Mouse (Mus musculus) midbrain, embryonic 15.5 days (tissue): ENCODE measurements around the gene Atp2b2. TPM values are rescaled to one million over a fixed set of nuclear protein-coding genes. Genes with fewer than 3 reads are reported as not detected.

Experiments used
- ATAC-seq: fragments of 200-750 bp; cut with Nextera tagmentation; replicated peaks from 2 replicates; pipeline ENCODE4 v1.8.0; 2017; ENCODE audit warnings: moderate TSS enrichment
- H3K27ac ChIP-seq: fragments of 300-500 bp; sonication (generic); 2 replicates; pipeline ENCODE4 v1.5.1; 2015; ENCODE audit warnings: mild to moderate bottlenecking, inconsistent platforms
- H3K27me3 ChIP-seq: fragments of 300-500 bp; sonication (generic); replicated peaks from 2 replicates; pipeline ENCODE4 v1.6.1; 2015; ENCODE audit warnings: inconsistent platforms
- H3K36me3 ChIP-seq: fragments of 300-500 bp; sonication (generic); replicated peaks from 2 replicates; pipeline ENCODE4 v1.6.1; 2015; ENCODE audit warnings: inconsistent platforms
- H3K4me1 ChIP-seq: fragments of 300-500 bp; sonication (generic); 2 replicates; pipeline ENCODE4 v1.6.1; 2015; ENCODE audit warnings: inconsistent platforms
- H3K4me2 ChIP-seq: fragments of 300-500 bp; sonication (generic); 2 replicates; pipeline ENCODE4 v1.6.1; 2015; ENCODE audit warnings: inconsistent platforms, mild to moderate bottlenecking, moderate library complexity
- H3K4me3 ChIP-seq: fragments of 300-500 bp; sonication (generic); 2 replicates; pipeline ENCODE4 v1.5.1; 2015; ENCODE audit warnings: mild to moderate bottlenecking, inconsistent platforms
- H3K9ac ChIP-seq: fragments of 300-500 bp; sonication (generic); 2 replicates; pipeline ENCODE4 v1.6.1; 2015; ENCODE audit warnings: mild to moderate bottlenecking, inconsistent platforms
- H3K9me3 ChIP-seq: fragments of 300-500 bp; sonication (generic); 2 replicates; pipeline ENCODE4 v1.6.1; 2016; ENCODE audit warnings: inconsistent platforms
- WGBS: fragments of 180-500 bp; shearing (Covaris S2); methylation state at CpG from one replicate; pipeline ENCODE4 v1.1.7; 2015; ENCODE audit warnings: mixed read lengths; 5-methylcytosine and 5-hydroxymethylcytosine counted together
- polyA plus RNA-seq: library from polyadenylated mRNA; unstranded; fragments of >200 nt; fragmentation: Nextera tagmentation; extraction: Ambion mirVana; gene quantifications from 2 replicates; pipeline ENCODE4 v1.2.1, GENCODE M21; 2015

The Atp2b2 gene
- polyA plus RNA-seq, 1 experiment from 2014 or later: 25.9 TPM

- H3K27ac ChIP-seq: no peak overlapping the region
- no peak overlapping the region for H3K9ac ChIP-seq
- H3K36me3 ChIP-seq: no peaks in the 10 kb centered on the region
- no peak for ATAC-seq
- H3K9me3 ChIP-seq: no peaks in the 10 kb centered on the region
- H3K4me1 ChIP-seq: no peaks in the 10 kb centered on the region
- WGBS: 83% methylated on average over 6 of the region's 6 CpGs
- no peak overlapping the region for H3K4me2 ChIP-seq
- H3K27me3 ChIP-seq: no peaks in the 10 kb centered on the region
- H3K4me3 ChIP-seq: no peak overlapping the region
Observed at GRCm38 (mm10) chr6:114000928-114001327, 41.5 kb downstream of the Atp2b2 start.

GRCm38 (mm10) chr6:114000304-114000703 lies 42.1 kb downstream of the Atp2b2 start:
- Histone ChIP-seq H3K9ac (no peak overlapping the region), H3K27me3 (no peaks in the 10 kb centered on the region), H3K27ac (no peak overlapping the region), H3K4me3 (no peak overlapping the region), H3K4me2 (no peak overlapping the region), H3K9me3 (no peaks in the 10 kb centered on the region), H3K36me3 (no peaks in the 10 kb centered on the region), H3K4me1 (no peaks in the 10 kb centered on the region)
- no peak for ATAC-seq
- WGBS: 65% methylated on average over 7 of the region's 7 CpGs

GRCm38 (mm10) chr6:113998413-113998812 lies 44.0 kb downstream of the Atp2b2 start:
- Histone ChIP-seq H3K36me3 (no peaks in the 10 kb centered on the region), H3K9ac (no peak overlapping the region), H3K27me3 (no peaks in the 10 kb centered on the region), H3K27ac (no peak overlapping the region), H3K4me3 (no peak overlapping the region), H3K4me1 (no peaks in the 10 kb centered on the region), H3K9me3 (no peaks in the 10 kb centered on the region), H3K4me2 (no peak overlapping the region)
- ATAC-seq: no peak
- WGBS: 82% methylated on average over 2 of the region's 2 CpGs

- Histone ChIP-seq H3K9me3 (no peaks in the 10 kb centered on the region), H3K27me3 (no peaks in the 10 kb centered on the region), H3K27ac (no peak overlapping the region), H3K4me1 (peaks cover 7% of the 10 kb centered on the region; the same call in 1 of the 2 replicates), H3K4me2 (no peak overlapping the region), H3K36me3 (no peaks in the 10 kb centered on the region), H3K9ac (no peak overlapping the region), H3K4me3 (no peak overlapping the region)
- ATAC-seq: no peak
- WGBS: 91% methylated on average over 5 of the region's 5 CpGs
Observed at GRCm38 (mm10) chr6:113994176-113994575, 48.2 kb downstream of the Atp2b2 start.

GRCm38 (mm10) chr6:113992101-113992500 lies 50.3 kb downstream of the Atp2b2 start:
- Histone ChIP-seq H3K4me1 (peaks cover 7% of the 10 kb centered on the region; the same call in 1 of the 2 replicates), H3K27me3 (no peaks in the 10 kb centered on the region), H3K4me2 (no peak overlapping the region), H3K36me3 (no peaks in the 10 kb centered on the region), H3K27ac (no peak overlapping the region), H3K4me3 (no peak overlapping the region), H3K9ac (no peak overlapping the region), H3K9me3 (no peaks in the 10 kb centered on the region)
- 71% methylated on average over 2 of the region's 2 CpGs for WGBS
- no peak for ATAC-seq

- H3K9ac ChIP-seq: no peak overlapping the region
- no peak overlapping the region for H3K4me2 ChIP-seq
- peak; percentile 58; the same call in 1 of the 2 replicates for ATAC-seq
- no peaks in the 10 kb centered on the region for H3K27me3 ChIP-seq
- H3K4me1 ChIP-seq: peaks cover 7% of the 10 kb centered on the region; the same call in 1 of the 2 replicates
- no peak overlapping the region for H3K4me3 ChIP-seq
- H3K36me3 ChIP-seq: no peaks in the 10 kb centered on the region
- H3K9me3 ChIP-seq: no peaks in the 10 kb centered on the region
- WGBS: 34% methylated on average over 11 of the region's 11 CpGs
- H3K27ac ChIP-seq: no peak overlapping the region
Observed at GRCm38 (mm10) chr6:113991482-113991881, 50.9 kb downstream of the Atp2b2 start.

GRCm38 (mm10) chr6:113990044-113990443 lies 52.4 kb downstream of the Atp2b2 start:
- H3K36me3 ChIP-seq: no peaks in the 10 kb centered on the region
- no peak overlapping the region for H3K27ac ChIP-seq
- H3K4me1 ChIP-seq: peaks cover 7% of the 10 kb centered on the region; the same call in 1 of the 2 replicates
- no peak for ATAC-seq
- H3K4me3 ChIP-seq: no peak overlapping the region
- H3K27me3 ChIP-seq: no peaks in the 10 kb centered on the region
- H3K9ac ChIP-seq: no peak overlapping the region
- no peaks in the 10 kb centered on the region for H3K9me3 ChIP-seq
- no peak overlapping the region for H3K4me2 ChIP-seq
- 31% methylated on average over 1 of the region's 1 CpGs for WGBS

- Histone ChIP-seq H3K27ac (no peak overlapping the region), H3K27me3 (no peaks in the 10 kb centered on the region), H3K36me3 (no peaks in the 10 kb centered on the region), H3K4me3 (no peak overlapping the region), H3K9ac (no peak overlapping the region), H3K4me2 (no peak overlapping the region), H3K9me3 (no peaks in the 10 kb centered on the region), H3K4me1 (peaks cover 7% of the 10 kb centered on the region; the same call in 1 of the 2 replicates)
- ATAC-seq: no peak
- 91% methylated on average over 2 of the region's 2 CpGs for WGBS
Observed at GRCm38 (mm10) chr6:113988521-113988920, 53.9 kb downstream of the Atp2b2 start.

GRCm38 (mm10) chr6:113986671-113987070 lies 55.7 kb downstream of the Atp2b2 start:
- Histone ChIP-seq H3K27me3 (no peaks in the 10 kb centered on the region), H3K9me3 (no peaks in the 10 kb centered on the region), H3K9ac (no peak overlapping the region), H3K4me2 (no peak overlapping the region), H3K36me3 (no peaks in the 10 kb centered on the region), H3K27ac (no peak overlapping the region), H3K4me1 (peaks cover 6% of the 10 kb centered on the region; the same call in 1 of the 2 replicates), H3K4me3 (no peak overlapping the region)
- no peak for ATAC-seq
- WGBS: 55% methylated on average over 4 of the region's 4 CpGs

- no peaks in the 10 kb centered on the region for H3K4me1 ChIP-seq
- H3K9me3 ChIP-seq: no peaks in the 10 kb centered on the region
- no peak for ATAC-seq
- WGBS: 85% methylated on average over 8 of the region's 8 CpGs
- no peak overlapping the region for H3K27ac ChIP-seq
- H3K4me3 ChIP-seq: no peak overlapping the region
- H3K9ac ChIP-seq: no peak overlapping the region
- no peaks in the 10 kb centered on the region for H3K27me3 ChIP-seq
- no peaks in the 10 kb centered on the region for H3K36me3 ChIP-seq
- H3K4me2 ChIP-seq: no peak overlapping the region
Observed at GRCm38 (mm10) chr6:113978673-113979072, 63.7 kb downstream of the Atp2b2 start.

- no peak overlapping the region for H3K9ac ChIP-seq
- no peaks in the 10 kb centered on the region for H3K4me1 ChIP-seq
- no peaks in the 10 kb centered on the region for H3K36me3 ChIP-seq
- no peak overlapping the region for H3K27ac ChIP-seq
- no peaks in the 10 kb centered on the region for H3K9me3 ChIP-seq
- no peak overlapping the region for H3K4me2 ChIP-seq
- 76% methylated on average over 5 of the region's 5 CpGs for WGBS
- ATAC-seq: no peak
- no peaks in the 10 kb centered on the region for H3K27me3 ChIP-seq
- H3K4me3 ChIP-seq: no peak overlapping the region
Observed at GRCm38 (mm10) chr6:113978091-113978650, 64.2 kb downstream of the Atp2b2 start.

- Histone ChIP-seq H3K9me3 (no peaks in the 10 kb centered on the region), H3K36me3 (no peaks in the 10 kb centered on the region), H3K4me2 (no peak overlapping the region), H3K27ac (no peak overlapping the region), H3K9ac (no peak overlapping the region), H3K4me3 (no peak overlapping the region), H3K4me1 (peaks cover 10% of the 10 kb centered on the region), H3K27me3 (no peaks in the 10 kb centered on the region)
- no peak for ATAC-seq
- WGBS: 82% methylated on average over 2 of the region's 2 CpGs
Observed at GRCm38 (mm10) chr6:113970900-113971299, 71.5 kb downstream of the Atp2b2 start.

GRCm38 (mm10) chr6:113970464-113970863 lies 71.9 kb downstream of the Atp2b2 start:
- WGBS: 69% methylated on average over 9 of the region's 9 CpGs
- no peak overlapping the region for H3K4me3 ChIP-seq
- no peaks in the 10 kb centered on the region for H3K9me3 ChIP-seq
- H3K9ac ChIP-seq: no peak overlapping the region
- no peaks in the 10 kb centered on the region for H3K27me3 ChIP-seq
- H3K4me1 ChIP-seq: peaks cover 11% of the 10 kb centered on the region
- H3K36me3 ChIP-seq: no peaks in the 10 kb centered on the region
- H3K27ac ChIP-seq: no peak overlapping the region
- ATAC-seq: no peak
- no peak overlapping the region for H3K4me2 ChIP-seq
